Mouse (Mus musculus): ENCODE measurements around the gene Zfp663. TPM values are rescaled to one million over a fixed set of nuclear protein-coding genes. Genes with fewer than 3 reads are reported as not detected.

Zfp663 gene
- total and polyA plus RNA-seq, 2 experiments from 2014 or later, result not detected

GRCm38 (mm10) chr2:165323928-165324327 is 44.6 kb downstream of the Zfp663 start:
- ATAC-seq (ENCODE audit: insufficient read depth, low read depth) (no peak), DNase-seq (ENCODE audit: low spot score) (no peak)
- H3K27ac ChIP-seq (ENCODE audit: low read depth), result peak overlapping the region; percentile 22; the same call in 1 of the 2 replicates
- H3K4me1 ChIP-seq (ENCODE audit: control insufficient read depth, insufficient read depth), result peaks cover 48% of the 10 kb centered on the region
- 70% methylated on average over 5 of the region's 5 CpGs for WGBS
- no peak for TF ChIP-seq CTCF (IDR thresholded peaks at IDR 0.05; ENCODE audit: low read depth)
- TF ChIP-seq EP300 (IDR thresholded peaks at IDR 0.05; ENCODE audit: low read depth), result no peak
- no peak overlapping the region for H3K4me2 ChIP-seq (ENCODE audit: low read depth, low read length)
- H3K9ac ChIP-seq (replicated peaks; ENCODE audit: low read depth, low read length), result no peak overlapping the region
- H3K36me3 ChIP-seq (replicated peaks; ENCODE audit: control insufficient read depth, insufficient read depth, low read length), result no peaks in the 10 kb centered on the region
- H3K27me3 ChIP-seq (ENCODE audit: control insufficient read depth, insufficient read depth, low read length), result no peaks in the 10 kb centered on the region
- H3K4me3 ChIP-seq (ENCODE audit: low read depth, low read length), result no peak overlapping the region
- no peaks in the 10 kb centered on the region for H3K9me3 ChIP-seq (replicated peaks; ENCODE audit: control insufficient read depth, low read length)

GRCm38 (mm10) chr2:165323484-165323883 is 45.0 kb downstream of the Zfp663 start:
- Histone ChIP-seq H3K4me3 (ENCODE audit: low read depth, low read length) (no peak overlapping the region), H3K4me1 (ENCODE audit: control insufficient read depth, insufficient read depth) (peaks cover 52% of the 10 kb centered on the region), H3K9ac (replicated peaks; ENCODE audit: low read depth, low read length) (no peak overlapping the region), H3K27me3 (ENCODE audit: control insufficient read depth, insufficient read depth, low read length) (no peaks in the 10 kb centered on the region), H3K27ac (ENCODE audit: low read depth) (peak overlapping the region; percentile 22; the same call in 1 of the 2 replicates), H3K36me3 (replicated peaks; ENCODE audit: control insufficient read depth, insufficient read depth, low read length) (no peaks in the 10 kb centered on the region), H3K9me3 (replicated peaks; ENCODE audit: control insufficient read depth, low read length) (no peaks in the 10 kb centered on the region), H3K4me2 (ENCODE audit: low read depth, low read length) (no peak overlapping the region)
- TF ChIP-seq EP300 (IDR thresholded peaks at IDR 0.05; ENCODE audit: low read depth) (no peak), CTCF (IDR thresholded peaks at IDR 0.05; ENCODE audit: low read depth) (no peak)
- DNase-seq (ENCODE audit: low spot score), result no peak
- no peak for ATAC-seq (ENCODE audit: insufficient read depth, low read depth)
- 76% methylated on average over 5 of the region's 5 CpGs for WGBS

GRCm38 (mm10) chr2:165321981-165322735 is 46.4 kb downstream of the Zfp663 start:
- Histone ChIP-seq H3K9ac (replicated peaks; ENCODE audit: low read depth, low read length) (no peak overlapping the region), H3K4me3 (ENCODE audit: low read depth, low read length) (no peak overlapping the region), H3K27me3 (ENCODE audit: control insufficient read depth, insufficient read depth, low read length) (no peaks in the 10 kb centered on the region), H3K27ac (ENCODE audit: low read depth) (peak overlapping the region; percentile 83), H3K36me3 (replicated peaks; ENCODE audit: control insufficient read depth, insufficient read depth, low read length) (no peaks in the 10 kb centered on the region), H3K4me2 (ENCODE audit: low read depth, low read length) (no peak overlapping the region), H3K4me1 (ENCODE audit: control insufficient read depth, insufficient read depth) (peaks cover 64% of the 10 kb centered on the region), H3K9me3 (replicated peaks; ENCODE audit: control insufficient read depth, low read length) (no peaks in the 10 kb centered on the region)
- ATAC-seq (ENCODE audit: insufficient read depth, low read depth), result no peak
- no peak for TF ChIP-seq EP300 (IDR thresholded peaks at IDR 0.05; ENCODE audit: low read depth)
- no peak for TF ChIP-seq CTCF (IDR thresholded peaks at IDR 0.05; ENCODE audit: low read depth)
- 75% methylated on average over 22 of the region's 22 CpGs for WGBS
- no peak for DNase-seq (ENCODE audit: low spot score)

DNA sequence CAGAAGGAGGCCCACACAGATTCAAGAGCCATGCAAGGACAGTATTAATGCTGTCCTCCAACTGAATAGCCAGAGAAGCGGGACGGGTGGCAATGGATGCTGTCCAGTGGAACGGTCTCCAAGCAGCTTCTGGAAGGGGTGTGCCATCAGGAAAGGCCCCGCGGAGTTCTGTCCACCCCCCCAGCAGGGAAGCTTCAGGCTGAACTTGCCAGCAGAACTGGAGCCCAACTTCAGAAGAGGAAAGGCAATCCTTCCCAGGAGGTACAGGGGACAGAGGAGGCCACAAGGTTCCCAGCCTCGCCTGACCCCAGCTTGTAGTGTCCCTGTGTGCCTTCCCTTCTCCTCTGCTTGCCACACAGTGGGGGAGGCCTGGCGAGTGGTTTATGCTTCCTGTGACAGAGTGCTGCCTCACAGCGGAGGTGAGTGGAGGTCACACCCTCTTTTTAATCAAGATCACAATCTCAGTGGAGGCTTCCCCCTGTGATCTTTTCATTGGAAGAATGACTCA is 47.1 kb downstream of the Zfp663 start:
- no peak overlapping the region for H3K4me3 ChIP-seq (ENCODE audit: low read depth, low read length)
- no peak for DNase-seq (ENCODE audit: low spot score)
- WGBS, result 53% methylated on average over 8 of the region's 8 CpGs
- peak overlapping the region; percentile 20 for H3K4me2 ChIP-seq (ENCODE audit: low read depth, low read length)
- H3K36me3 ChIP-seq (replicated peaks; ENCODE audit: control insufficient read depth, insufficient read depth, low read length), result no peaks in the 10 kb centered on the region
- H3K27me3 ChIP-seq (ENCODE audit: control insufficient read depth, insufficient read depth, low read length), result no peaks in the 10 kb centered on the region
- peak overlapping the region; percentile 83 for H3K27ac ChIP-seq (ENCODE audit: low read depth)
- no peaks in the 10 kb centered on the region for H3K9me3 ChIP-seq (replicated peaks; ENCODE audit: control insufficient read depth, low read length)
- no peak for ATAC-seq (ENCODE audit: insufficient read depth, low read depth)
- no peak overlapping the region for H3K9ac ChIP-seq (replicated peaks; ENCODE audit: low read depth, low read length)
- H3K4me1 ChIP-seq (ENCODE audit: control insufficient read depth, insufficient read depth), result peaks cover 67% of the 10 kb centered on the region
- TF ChIP-seq CTCF (IDR thresholded peaks at IDR 0.05; ENCODE audit: low read depth), result no peak
- no peak for TF ChIP-seq EP300 (IDR thresholded peaks at IDR 0.05; ENCODE audit: low read depth)

DNA sequence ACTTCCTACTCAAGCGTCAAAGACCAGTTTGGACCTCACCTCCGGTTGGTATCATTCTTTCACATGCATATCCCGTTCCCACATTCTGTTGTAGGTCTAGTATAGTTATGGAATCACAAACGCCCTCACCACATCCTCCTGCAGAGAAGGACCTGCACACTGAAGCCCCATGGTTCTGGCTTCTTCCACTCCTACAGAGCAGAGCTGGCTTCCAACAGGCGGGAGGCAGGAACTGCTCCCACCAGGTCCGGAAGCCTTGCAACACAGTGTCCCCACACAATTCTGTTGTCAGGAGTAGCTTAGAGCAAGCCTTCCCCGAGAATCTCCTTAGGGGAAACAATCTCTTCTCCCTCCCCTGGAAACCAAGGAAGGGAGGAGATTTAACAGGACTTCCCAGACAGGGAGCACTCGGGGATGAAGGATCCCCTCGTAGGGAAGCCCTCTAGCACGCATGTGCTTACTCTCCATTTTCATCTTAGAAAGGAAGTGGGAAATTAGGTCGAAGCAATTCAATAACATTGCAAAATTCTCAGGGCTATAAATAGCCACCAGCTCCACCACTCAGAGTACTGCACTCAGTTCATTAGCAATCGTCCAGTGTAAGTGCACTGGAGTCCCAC is 47.9 kb downstream of the Zfp663 start:
- no peaks in the 10 kb centered on the region for H3K27me3 ChIP-seq (ENCODE audit: control insufficient read depth, insufficient read depth, low read length)
- 34% methylated on average over 12 of the region's 12 CpGs for WGBS
- DNase-seq (ENCODE audit: low spot score) (peak; percentile 81), ATAC-seq (ENCODE audit: insufficient read depth, low read depth) (peak; percentile 66)
- peaks cover 65% of the 10 kb centered on the region for H3K4me1 ChIP-seq (ENCODE audit: control insufficient read depth, insufficient read depth)
- H3K27ac ChIP-seq (ENCODE audit: low read depth), result peak overlapping the region; percentile 83
- no peak overlapping the region for H3K9ac ChIP-seq (replicated peaks; ENCODE audit: low read depth, low read length)
- TF ChIP-seq CTCF (IDR thresholded peaks at IDR 0.05; ENCODE audit: low read depth) (no peak), EP300 (IDR thresholded peaks at IDR 0.05; ENCODE audit: low read depth) (0 out of 2 replicates have a peak, but pooled peaks have one; percentile 52)
- peaks cover 3% of the 10 kb centered on the region for H3K36me3 ChIP-seq (replicated peaks; ENCODE audit: control insufficient read depth, insufficient read depth, low read length)
- H3K4me3 ChIP-seq (ENCODE audit: low read depth, low read length), result no peak overlapping the region
- peak overlapping the region; percentile 20 for H3K4me2 ChIP-seq (ENCODE audit: low read depth, low read length)
- H3K9me3 ChIP-seq (replicated peaks; ENCODE audit: control insufficient read depth, low read length), result no peaks in the 10 kb centered on the region

Measured in heart, postnatal 0 days (tissue).